ENCODE assay signal across 10 mouse cellular contexts in the genomic region with DNA sequence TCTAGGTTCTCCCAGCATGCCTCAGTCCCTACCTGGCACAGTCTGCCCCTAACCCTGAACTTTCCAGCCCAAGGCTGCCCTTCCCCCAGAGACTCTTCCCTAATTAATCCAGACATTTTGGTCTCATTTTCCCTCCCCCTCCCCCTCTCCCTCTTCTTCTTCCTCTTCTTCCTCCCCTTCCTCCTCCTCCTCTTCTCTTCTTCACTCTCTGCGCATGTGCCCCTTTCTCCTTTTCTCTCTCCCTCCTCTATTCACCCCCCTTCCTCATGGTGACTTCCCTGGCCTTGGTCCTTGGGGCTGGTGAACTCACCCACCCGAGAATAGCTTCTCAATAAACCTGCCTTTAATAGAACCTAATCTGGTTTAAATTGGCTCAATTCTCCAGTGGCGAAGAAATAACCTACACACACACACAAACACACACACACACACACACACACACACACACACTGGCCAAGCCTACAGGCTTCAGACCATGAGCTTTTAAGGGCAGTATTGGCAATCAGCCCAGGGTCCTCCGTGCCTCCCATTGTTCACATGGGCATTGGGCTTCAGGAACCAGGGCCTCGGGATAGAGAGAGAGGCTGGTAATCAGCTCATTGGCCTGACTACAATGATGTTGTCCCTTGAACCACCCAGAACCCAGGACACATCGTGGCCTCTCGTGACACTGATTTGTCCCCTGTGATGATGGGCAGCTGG.
DNase-seq lines count a peak whose midpoint lies in the region; ATAC-seq and TF ChIP-seq lines count a peak whose summit lies in the region.
"Had no signal": no experiment of that assay in that cellular context is flagged by ENCODE, and none has a peak within 500 bp of the region (broad histone marks: within the 10 kb centered on the region; RNA-seq: fewer than 3 reads in every experiment).

No protein-coding gene starts in this region.

- H3K36me3 ChIP-seq in liver, embryonic 12.5 days: no peaks in the 10 kb centered on the region
- H3K36me3 ChIP-seq in embryonic facial prominence, embryonic 14.5 days (ENCODE audit: control insufficient read depth, insufficient read depth, low read length): no peaks in the 10 kb centered on the region
- H3K36me3 ChIP-seq in hindbrain, embryonic 11.5 days (ENCODE audit: control insufficient read depth, insufficient read depth, low read length): no peaks in the 10 kb centered on the region
- no peaks in the 10 kb centered on the region for H3K36me3 ChIP-seq in midbrain, embryonic 11.5 days (ENCODE audit: control insufficient read depth, insufficient read depth, low read length)
- H3K36me3 ChIP-seq: stomach, embryonic 15.5 days had no signal

- no peak overlapping the region for H3K27ac ChIP-seq in liver, embryonic 12.5 days
- H3K27ac ChIP-seq in embryonic facial prominence, embryonic 14.5 days (replicated peaks; ENCODE audit: low read depth, low read length): no peak overlapping the region
- H3K27ac ChIP-seq in hindbrain, embryonic 11.5 days (ENCODE audit: low read depth, low read length): peak overlapping the region; percentile 71
- H3K27ac ChIP-seq in midbrain, embryonic 11.5 days (ENCODE audit: low read depth, low read length): no peak overlapping the region
- H3K27ac ChIP-seq in cerebellum, adult 2 months (ENCODE audit: insufficient read depth, low read length): no peak overlapping the region
- H3K27ac ChIP-seq: stomach, embryonic 15.5 days had no signal

- H3K27me3 ChIP-seq in liver, embryonic 12.5 days (replicated peaks): peaks cover 11% of the 10 kb centered on the region; the same call in 1 of the 2 replicates
- no peaks in the 10 kb centered on the region for H3K27me3 ChIP-seq in embryonic facial prominence, embryonic 14.5 days (replicated peaks; ENCODE audit: control insufficient read depth, insufficient read depth, low read length)
- H3K27me3 ChIP-seq in hindbrain, embryonic 11.5 days (ENCODE audit: control insufficient read depth, insufficient read depth, low read length): no peaks in the 10 kb centered on the region
- H3K27me3 ChIP-seq in midbrain, embryonic 11.5 days (ENCODE audit: control insufficient read depth, insufficient read depth, low read length): no peaks in the 10 kb centered on the region; the same call in 1 of the 2 replicates
- H3K27me3 ChIP-seq in cerebellum, adult 2 months (ENCODE audit: control insufficient read depth, insufficient read depth, low read length): no peaks in the 10 kb centered on the region
- H3K27me3 ChIP-seq: stomach, embryonic 15.5 days had no signal

- H3K9me3 ChIP-seq in liver, embryonic 12.5 days (replicated peaks): no peaks in the 10 kb centered on the region
- H3K9me3 ChIP-seq in embryonic facial prominence, embryonic 14.5 days (ENCODE audit: control insufficient read depth, low read length): no peaks in the 10 kb centered on the region
- H3K9me3 ChIP-seq in hindbrain, embryonic 11.5 days (ENCODE audit: control insufficient read depth, low read length): no peaks in the 10 kb centered on the region
- no peaks in the 10 kb centered on the region for H3K9me3 ChIP-seq in midbrain, embryonic 11.5 days (ENCODE audit: control insufficient read depth, low read length)
- H3K9me3 ChIP-seq: stomach, embryonic 15.5 days had no signal

- peaks cover 68% of the 10 kb centered on the region for H3K4me1 ChIP-seq in liver, embryonic 12.5 days
- H3K4me1 ChIP-seq in embryonic facial prominence, embryonic 14.5 days (ENCODE audit: control insufficient read depth, insufficient read depth, low read length): peaks cover 19% of the 10 kb centered on the region
- H3K4me1 ChIP-seq in hindbrain, embryonic 11.5 days (replicated peaks; ENCODE audit: control insufficient read depth, insufficient read depth, low read length): peaks cover 25% of the 10 kb centered on the region
- peaks cover 37% of the 10 kb centered on the region for H3K4me1 ChIP-seq in midbrain, embryonic 11.5 days (ENCODE audit: control insufficient read depth, insufficient read depth, low read length)
- H3K4me1 ChIP-seq in cerebellum, adult 2 months (ENCODE audit: control insufficient read depth, insufficient read depth, low read length): peaks cover 3% of the 10 kb centered on the region; the same call in 1 of the 2 replicates

- 70% methylated on average over 7 of the region's 7 CpGs for WGBS in liver, embryonic 12.5 days (ENCODE audit: insufficient replicate concordance)
- WGBS in embryonic facial prominence, embryonic 14.5 days: 65% methylated on average over 7 of the region's 7 CpGs
- WGBS in hindbrain, embryonic 11.5 days: 75% methylated on average over 7 of the region's 7 CpGs
- 78% methylated on average over 7 of the region's 7 CpGs for WGBS in midbrain, embryonic 11.5 days
- 65% methylated on average over 7 of the region's 7 CpGs for WGBS in cerebellum, adult 2 months

- peak overlapping the region; percentile 29; the same call in 1 of the 2 replicates for H3K4me2 ChIP-seq in liver, embryonic 12.5 days
- no peak overlapping the region for H3K4me2 ChIP-seq in embryonic facial prominence, embryonic 14.5 days (ENCODE audit: low read depth, low read length)
- H3K4me2 ChIP-seq in hindbrain, embryonic 11.5 days (replicated peaks; ENCODE audit: low read depth, low read length): no peak overlapping the region
- H3K4me2 ChIP-seq in midbrain, embryonic 11.5 days: no peak overlapping the region
- H3K4me2 ChIP-seq: stomach, embryonic 15.5 days had no signal

- H3K9ac ChIP-seq in liver, embryonic 12.5 days: no peak overlapping the region
- no peak overlapping the region for H3K9ac ChIP-seq in embryonic facial prominence, embryonic 14.5 days (ENCODE audit: low read depth, low read length)
- H3K9ac ChIP-seq in hindbrain, embryonic 11.5 days (ENCODE audit: low read depth, low read length): no peak overlapping the region
- peak overlapping the region; percentile 9; the same call in 1 of the 2 replicates for H3K9ac ChIP-seq in midbrain, embryonic 11.5 days (ENCODE audit: low read length)
- H3K9ac ChIP-seq: stomach, embryonic 15.5 days had no signal

- no peak for DNase-seq in liver
- DNase-seq in embryonic facial prominence, embryonic 14.5 days (ENCODE audit: low spot score): peak; percentile 50
- DNase-seq in hindbrain, embryonic 11.5 days (ENCODE audit: low spot score): no peak
- DNase-seq in midbrain, embryonic 11.5 days (ENCODE audit: low spot score, missing footprints): no peak
- no peak for DNase-seq in cerebellum, adult 2 months
- no peak for DNase-seq in urinary bladder, postnatal 10 days (ENCODE audit: low spot score)
- DNase-seq: heart, postnatal 14 days; kidney, postnatal 14 days had no signal

- no peak overlapping the region for H3K4me3 ChIP-seq in liver, embryonic 12.5 days
- H3K4me3 ChIP-seq in embryonic facial prominence, embryonic 14.5 days (ENCODE audit: low read depth, low read length): no peak overlapping the region
- H3K4me3 ChIP-seq in hindbrain, embryonic 11.5 days (ENCODE audit: low read depth, low read length): no peak overlapping the region
- H3K4me3 ChIP-seq in midbrain, embryonic 11.5 days (ENCODE audit: low read depth, low read length): no peak overlapping the region
- no peak overlapping the region for H3K4me3 ChIP-seq in cerebellum, adult 2 months (replicated peaks; ENCODE audit: insufficient read depth, low read depth, low read length)
- H3K4me3 ChIP-seq: stomach, embryonic 15.5 days had no signal

- ATAC-seq in liver, embryonic 12.5 days: no peak
- ATAC-seq in embryonic facial prominence, embryonic 14.5 days (ENCODE audit: low read depth): no peak
- no peak for ATAC-seq in hindbrain, embryonic 11.5 days (ENCODE audit: low FRiP score)
- no peak for ATAC-seq in midbrain, embryonic 11.5 days (ENCODE audit: low FRiP score)

- TF ChIP-seq CTCF in cerebellum, adult 2 months (IDR thresholded peaks at IDR 0.05; ENCODE audit: borderline replicate concordance, insufficient read depth, low read depth, low read length): no peak

- TF ChIP-seq POLR2A in cerebellum, adult 2 months (IDR thresholded peaks at IDR 0.05; ENCODE audit: borderline replicate concordance, insufficient read depth, low read length): no peak
